Mouse (Mus musculus): Measurements from ENCODE around the gene Igfbp5. TPM values are rescaled to one million over a fixed set of nuclear protein-coding genes. Genes with fewer than 3 reads are reported as not detected.

The Igfbp5 gene
- total RNA-seq, 2 experiments from 2014 or later: 335 to 342 TPM

GRCm38 (mm10) chr1:72813639-72814403 lies 60.9 kb downstream of the Igfbp5 start:
- DNase-seq (ENCODE audit: low spot score in 2 of 2): no peak

- no peak for DNase-seq (ENCODE audit: low spot score in 2 of 2)
Measured at GRCm38 (mm10) chr1:72813089-72813638, 61.5 kb downstream of the Igfbp5 start.

- no peak for DNase-seq (ENCODE audit: low spot score in 2 of 2)
Measured at GRCm38 (mm10) chr1:72811061-72811460, 63.6 kb downstream of the Igfbp5 start.

- no peak for DNase-seq (ENCODE audit: low spot score in 2 of 2)
Measured at GRCm38 (mm10) chr1:72809951-72810675, 64.6 kb downstream of the Igfbp5 start.

GRCm38 (mm10) chr1:72809304-72809703 lies 65.4 kb downstream of the Igfbp5 start:
- no peak for DNase-seq (ENCODE audit: low spot score in 2 of 2)

Other genes starting within 250 kb of the Igfbp5 start
- not detected for gene Ankar, start 174.3 kb downstream of the Igfbp5 start, total RNA-seq (2021)
- gene Rpl37a, start 163.6 kb downstream of the Igfbp5 start, total RNA-seq (2021): 1,000 to 10,000 TPM; 1,201 to 1,311 TPM
- gene Igfbp2, start 50.4 kb downstream of the Igfbp5 start, total RNA-seq (2021): 10 to 100 TPM; 45.6 to 56.5 TPM
- not detected for gene Tnp1, start 141.0 kb upstream of the Igfbp5 start, total RNA-seq (2021)